Mouse (Mus musculus) layer of hippocampus, adult 9-10 months (tissue): ENCODE measurements at regions not wholly inside any gene's neighbourhood (a gene's known extent, or its start where the extent isn't known, plus 50 kb on each side); places are given as distances from the start of the nearest gene placed in this dataset.

ENCODE experiments used
- DNase-seq: peaks from one replicate; pipeline ENCODE4 v3.0.0; 2022; ENCODE audit warnings: low spot score

- DNase-seq, result no peak
These were observed 85.4 kb upstream of the Rapgef5 start for GRCm38 (mm10) chr12:117430886-117431285.

GRCm38 (mm10) chr12:117432788-117433187, 83.5 kb upstream of the Rapgef5 start:
- no peak for DNase-seq

DNA sequence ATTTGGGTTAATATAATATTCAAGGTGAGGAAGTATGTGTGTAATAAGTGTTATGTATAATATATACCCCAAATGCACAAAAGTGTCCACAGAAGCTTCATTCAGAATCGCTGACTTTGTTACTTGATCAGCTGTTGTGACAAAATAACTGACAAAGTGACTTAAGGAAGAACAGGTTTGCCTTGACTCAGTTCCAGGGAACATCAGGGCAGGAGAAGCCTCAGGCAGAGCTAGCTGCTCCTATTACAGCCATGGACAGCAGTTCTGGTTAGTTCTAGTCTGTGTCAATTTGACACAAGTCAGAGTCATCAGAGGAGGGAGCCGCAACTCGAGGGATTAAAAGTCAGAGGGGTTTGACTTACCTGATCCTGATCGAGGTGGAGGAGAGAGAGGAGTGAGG, 79.3 kb upstream of the Rapgef5 start:
- DNase-seq, result no peak

GRCm38 (mm10) chr12:117439015-117439605, 77.2 kb upstream of the Rapgef5 start:
- no peak for DNase-seq

DNA sequence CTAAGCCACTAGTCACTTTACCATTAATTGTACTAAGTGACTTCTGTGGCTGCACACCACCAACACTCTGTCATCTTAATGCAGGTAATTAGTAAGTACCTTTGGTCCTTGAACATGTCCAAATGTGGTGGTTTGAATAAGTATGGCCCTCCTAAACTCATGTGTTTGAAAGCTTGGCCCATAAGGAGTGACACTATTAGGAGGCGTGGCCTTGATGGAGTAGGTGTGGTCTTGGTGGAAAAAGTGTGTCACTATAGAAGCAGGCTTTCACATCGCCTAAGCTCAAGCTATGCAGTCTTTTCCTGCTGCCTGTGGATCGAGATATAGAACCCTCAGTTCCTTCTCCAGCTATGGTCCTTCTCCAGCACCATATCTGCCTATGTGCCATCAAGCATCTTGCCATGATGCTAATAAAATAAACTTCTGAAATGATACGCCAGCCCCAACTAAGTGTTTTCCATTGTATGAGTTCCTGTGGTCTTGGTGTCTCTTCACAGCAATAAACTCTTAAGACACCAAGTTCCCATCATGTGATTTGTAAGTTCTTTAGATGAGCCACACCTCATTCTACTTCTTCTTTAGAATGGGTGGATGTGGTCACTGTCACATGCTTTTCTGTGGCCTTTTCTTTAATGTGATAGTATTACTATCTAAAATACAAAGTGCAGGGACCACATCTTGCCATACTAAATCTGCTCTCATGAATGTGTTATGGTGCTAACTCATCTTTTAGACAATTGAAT, 71.9 kb upstream of the Rapgef5 start:
- DNase-seq, result no peak

DNA sequence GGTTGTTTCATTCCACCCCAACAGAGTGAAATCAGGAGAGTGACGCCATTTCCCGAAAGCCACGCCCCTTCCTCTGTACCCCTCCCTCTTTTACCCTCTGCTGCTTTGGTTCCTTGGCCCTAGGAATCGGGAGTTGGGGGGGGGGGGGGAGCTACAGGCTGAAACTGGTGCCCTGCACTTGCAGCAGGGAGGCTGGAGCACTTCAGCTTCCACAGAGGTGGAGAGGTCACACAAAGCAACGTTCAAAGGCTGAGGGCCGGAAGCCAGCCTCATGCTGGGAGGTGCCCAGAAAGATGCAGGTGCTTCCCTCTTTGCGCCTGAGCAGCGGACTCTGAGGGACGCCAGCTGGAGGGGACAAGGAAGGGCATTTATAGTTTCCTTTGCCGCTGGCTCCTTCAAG, 69.1 kb upstream of the Rapgef5 start:
- DNase-seq, result no peak

DNA sequence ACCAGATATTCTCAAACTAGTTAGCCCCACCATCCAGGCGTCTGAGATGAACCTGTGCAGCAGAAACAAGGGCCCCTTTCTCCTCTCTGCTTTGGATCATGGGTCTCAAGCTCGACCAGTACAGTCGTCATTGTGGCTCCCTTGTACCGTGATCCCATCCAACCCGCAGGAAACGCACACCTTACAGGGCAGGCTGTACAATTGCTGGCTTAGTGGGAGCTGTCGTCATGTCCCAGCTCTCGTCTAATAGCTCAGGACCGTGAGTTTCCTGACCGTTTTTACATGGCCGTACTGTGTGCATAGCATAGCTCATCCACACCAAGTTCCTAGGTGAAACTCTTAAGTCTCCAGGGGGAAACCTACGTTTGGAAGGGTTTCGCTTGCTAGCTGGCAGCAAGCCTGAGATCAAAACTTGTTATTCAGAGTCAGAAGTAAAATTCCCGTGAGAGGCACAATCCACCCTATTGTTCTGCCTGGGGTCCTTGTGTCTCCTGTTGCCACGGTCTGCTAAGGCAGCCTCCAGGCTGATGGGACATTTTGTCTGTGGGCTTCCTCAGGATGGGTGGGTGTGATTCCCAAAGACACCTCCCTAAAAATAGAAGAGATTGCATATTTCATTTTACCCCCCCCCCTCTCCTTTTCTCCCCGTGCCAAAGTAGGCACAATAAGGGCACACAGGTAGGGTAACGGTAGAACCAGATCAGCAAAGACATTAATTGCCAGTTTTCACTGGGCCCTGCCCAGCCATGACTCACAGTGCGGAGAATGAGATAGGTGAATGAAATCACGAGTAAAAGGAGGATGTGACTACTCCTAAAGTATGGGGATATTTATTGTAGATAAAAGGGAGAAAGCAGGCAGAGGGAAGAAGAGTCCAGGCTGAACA, 68.2 kb upstream of the Rapgef5 start:
- DNase-seq, result no peak

- no peak for DNase-seq
These were observed 67.2 kb upstream of the Rapgef5 start for GRCm38 (mm10) chr12:117449080-117449479.

DNA sequence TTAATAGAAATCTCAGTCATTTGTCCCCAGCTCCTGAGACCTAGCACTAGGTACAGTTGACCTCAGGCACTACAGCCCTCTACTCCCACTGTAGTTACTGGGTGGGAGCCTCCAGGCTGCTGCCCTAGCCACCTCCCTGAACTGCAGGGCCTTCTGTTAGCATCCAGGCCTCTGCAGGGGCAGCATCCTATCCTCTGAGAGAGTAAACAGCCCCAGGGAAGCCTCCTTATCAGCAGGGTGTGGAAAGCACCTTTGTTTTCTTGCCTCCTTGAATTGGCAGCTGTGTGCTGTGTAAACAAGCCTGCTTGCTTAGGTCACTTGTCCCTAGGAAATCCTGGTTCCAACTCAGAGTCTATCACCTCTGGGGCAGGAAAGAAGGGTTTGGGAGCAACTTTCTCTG, 66.2 kb upstream of the Rapgef5 start:
- DNase-seq, result no peak

DNA sequence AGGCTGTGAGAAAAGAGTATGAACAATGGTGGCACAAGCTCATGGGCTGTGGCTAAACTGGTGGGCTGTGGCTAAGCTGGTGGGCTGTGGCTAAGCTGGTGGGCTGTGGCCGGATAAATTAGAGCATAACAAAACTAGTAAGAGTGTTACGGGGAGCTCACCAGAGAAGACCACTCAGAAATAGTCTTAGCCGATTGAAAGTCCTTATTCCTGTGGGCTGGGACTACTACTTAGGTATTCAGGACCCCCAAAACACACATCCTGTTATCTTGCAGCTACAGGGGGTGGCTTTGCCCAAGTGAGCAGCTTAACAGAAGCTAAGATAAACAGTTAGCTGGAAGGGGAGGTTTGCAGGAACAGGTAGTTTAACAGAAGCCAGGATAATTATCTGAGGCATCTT, 65.4 kb upstream of the Rapgef5 start:
- no peak for DNase-seq

GRCm38 (mm10) chr12:117451441-117451840, 64.8 kb upstream of the Rapgef5 start:
- DNase-seq, result no peak

- no peak for DNase-seq
These were observed 60.5 kb upstream of the Rapgef5 start for GRCm38 (mm10) chr12:117455800-117456199.

DNA sequence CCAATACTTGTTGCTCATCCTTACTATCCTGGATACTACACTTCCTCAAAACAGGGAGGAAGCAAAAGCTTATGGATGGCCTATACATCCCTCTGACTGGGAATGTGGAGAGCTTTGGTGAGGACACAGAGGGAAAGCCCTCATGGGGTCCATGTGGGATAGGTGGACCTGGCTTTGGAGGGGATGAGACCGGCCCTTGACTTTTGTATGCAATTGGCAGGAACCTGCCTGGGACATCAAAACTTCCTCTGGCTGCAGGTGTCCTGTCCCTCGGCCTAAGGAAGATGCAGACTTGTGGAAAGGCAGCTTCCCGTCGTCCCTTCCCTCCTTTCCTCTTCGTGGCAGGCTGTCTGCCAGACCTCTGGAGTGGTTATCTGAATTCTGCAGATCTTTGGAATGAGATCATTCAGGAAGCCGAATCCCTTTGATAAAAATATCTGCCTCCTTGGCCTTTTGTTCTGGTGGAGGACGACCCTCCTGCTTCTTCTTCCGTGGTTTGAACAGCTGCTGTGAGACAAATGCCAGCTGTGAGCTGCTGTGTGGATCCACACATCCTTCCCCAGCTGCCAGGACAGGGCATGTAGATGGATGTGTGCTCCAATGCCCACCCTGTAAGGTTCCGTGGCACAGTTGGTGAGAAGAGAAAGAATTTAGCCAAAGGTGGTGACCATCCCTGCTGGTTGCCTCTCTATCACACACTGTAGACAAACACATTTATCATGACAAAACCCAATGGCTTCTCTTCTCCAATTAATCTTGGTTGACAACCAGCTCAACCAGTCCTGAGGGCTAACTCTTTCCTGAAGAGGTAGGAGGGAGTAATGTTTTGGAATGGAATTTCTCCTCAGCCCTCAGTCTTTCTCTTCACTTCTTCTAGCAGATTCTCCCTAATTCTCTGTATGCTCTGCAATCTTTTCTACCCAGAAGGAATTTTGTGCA, 57.9 kb upstream of the Rapgef5 start:
- no peak for DNase-seq

DNA sequence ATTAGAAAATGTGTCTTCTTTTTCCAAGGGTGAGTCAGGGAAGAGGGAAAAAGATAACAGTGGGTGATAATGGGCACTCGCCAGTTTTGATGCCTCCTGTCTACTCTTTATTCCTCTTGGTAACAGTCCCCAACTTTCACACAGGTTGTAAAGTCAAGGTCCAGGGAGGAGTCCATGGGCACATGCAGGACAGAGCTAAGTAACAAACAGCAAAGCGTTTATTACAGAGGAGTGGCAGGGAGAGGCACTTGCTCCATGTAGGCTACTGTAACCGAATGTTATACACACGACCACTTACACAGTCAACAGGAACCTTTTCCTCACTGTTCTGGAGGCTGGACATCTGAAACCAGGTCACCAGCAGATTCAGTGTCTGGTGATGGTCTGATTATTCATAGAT, 56.7 kb upstream of the Rapgef5 start:
- no peak for DNase-seq

- no peak for DNase-seq
These were observed 51.1 kb upstream of the Rapgef5 start for GRCm38 (mm10) chr12:117465206-117465605.

DNA sequence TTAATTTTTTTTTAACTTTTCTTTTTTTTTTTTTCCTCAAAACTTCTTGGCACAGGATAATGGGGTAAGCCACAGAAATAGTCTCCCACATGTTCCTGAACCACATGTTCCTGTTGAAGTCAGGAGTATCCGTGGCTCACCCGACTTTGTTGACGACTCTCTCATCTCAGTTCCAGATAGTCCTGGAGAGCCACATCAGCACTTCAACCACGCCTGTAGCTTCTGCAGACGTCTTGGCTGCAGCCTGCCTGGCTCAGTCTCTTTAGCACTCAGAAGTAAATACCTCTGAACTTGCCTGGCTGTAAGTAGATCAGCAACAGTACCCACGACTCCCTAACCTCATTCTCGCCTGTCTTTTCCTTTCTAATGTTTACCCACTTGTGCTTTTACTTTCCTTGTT, 50.3 kb upstream of the Rapgef5 start:
- DNase-seq, result no peak
